8 mouse cellular contexts compared by ENCODE assay signal in the genomic region with DNA sequence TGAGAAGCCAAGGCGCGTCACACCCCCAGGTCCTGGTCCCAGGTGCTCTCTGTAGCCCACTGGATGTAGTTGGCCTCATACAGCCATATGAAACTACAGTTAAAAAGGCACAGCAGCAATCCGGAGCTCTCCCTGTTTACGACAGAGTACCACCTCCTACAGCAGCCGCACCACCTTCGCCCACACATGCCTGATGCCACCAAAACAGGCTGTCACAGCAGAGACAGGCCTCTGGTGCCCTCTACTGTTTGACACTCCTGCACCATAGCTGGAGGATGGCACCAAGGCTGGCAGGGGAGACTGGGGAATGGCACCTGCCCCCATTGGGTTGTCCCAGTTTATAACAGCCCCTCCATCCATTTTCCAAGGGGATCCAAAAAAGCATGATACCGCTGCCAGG.
A peak's percentile ranks its signal among the peaks of the same experiment; 100 is the strongest.
DNase-seq lines count a peak whose midpoint lies in the region; ATAC-seq and TF ChIP-seq lines count a peak whose summit lies in the region.

No protein-coding gene starts in this region.

- H3K27me3 ChIP-seq in heart, embryonic 10.5 days (ENCODE audit: insufficient read depth, poor library complexity, severe bottlenecking) = peaks cover 49% of the 10 kb centered on the region
- no peaks in the 10 kb centered on the region for H3K27me3 ChIP-seq in embryonic facial prominence, embryonic 14.5 days (replicated peaks; ENCODE audit: control insufficient read depth, insufficient read depth, low read length)
- H3K27me3 ChIP-seq in hindbrain, embryonic 14.5 days (ENCODE audit: control insufficient read depth, insufficient read depth, low read length) = no peaks in the 10 kb centered on the region; the same call in 1 of the 2 replicates

- H3K4me3 ChIP-seq in heart, embryonic 10.5 days = no peak overlapping the region
- no peak overlapping the region for H3K4me3 ChIP-seq in embryonic facial prominence, embryonic 14.5 days (ENCODE audit: low read depth, low read length)
- H3K4me3 ChIP-seq in hindbrain, embryonic 14.5 days (replicated peaks; ENCODE audit: low read length) = no peak overlapping the region
- H3K4me3 ChIP-seq in left cerebral cortex, adult 2 months = no peak overlapping the region

- intact Hi-C loops in left cerebral cortex, adult 2 months (cut with DNase I) = loop anchor here (1.0 to 5.0 kb wide), 8 partner anchors 67 to 833 kb away; a partner anchor contains a TSS

- WGBS in heart, embryonic 10.5 days = 71% methylated on average over 7 of the region's 7 CpGs
- WGBS in embryonic facial prominence, embryonic 14.5 days = 75% methylated on average over 7 of the region's 7 CpGs
- 68% methylated on average over 7 of the region's 7 CpGs for WGBS in hindbrain, embryonic 14.5 days

- TF ChIP-seq CTCF in left cerebral cortex, adult 2 months (IDR thresholded peaks at IDR 0.05) = peak; percentile 87

- H3K4me2 ChIP-seq in embryonic facial prominence, embryonic 14.5 days (ENCODE audit: low read depth, low read length) = no peak overlapping the region
- H3K4me2 ChIP-seq in hindbrain, embryonic 14.5 days (replicated peaks) = no peak overlapping the region

- H3K9ac ChIP-seq in embryonic facial prominence, embryonic 14.5 days (ENCODE audit: low read depth, low read length) = no peak overlapping the region
- no peak overlapping the region for H3K9ac ChIP-seq in hindbrain, embryonic 14.5 days

- no peaks in the 10 kb centered on the region for H3K4me1 ChIP-seq in heart, embryonic 10.5 days
- H3K4me1 ChIP-seq in embryonic facial prominence, embryonic 14.5 days (ENCODE audit: control insufficient read depth, insufficient read depth, low read length) = peaks cover 5% of the 10 kb centered on the region; the same call in 1 of the 2 replicates
- no peaks in the 10 kb centered on the region for H3K4me1 ChIP-seq in hindbrain, embryonic 14.5 days (replicated peaks; ENCODE audit: control insufficient read depth, insufficient read depth, low read length)

- no peak overlapping the region for H3K27ac ChIP-seq in heart, embryonic 10.5 days
- H3K27ac ChIP-seq in embryonic facial prominence, embryonic 14.5 days (replicated peaks; ENCODE audit: low read depth, low read length) = no peak overlapping the region
- H3K27ac ChIP-seq in hindbrain, embryonic 14.5 days = no peak overlapping the region
- H3K27ac ChIP-seq in left cerebral cortex, adult 2 months = no peak overlapping the region

- H3K36me3 ChIP-seq in heart, embryonic 10.5 days = no peaks in the 10 kb centered on the region
- H3K36me3 ChIP-seq in embryonic facial prominence, embryonic 14.5 days (ENCODE audit: control insufficient read depth, insufficient read depth, low read length) = no peaks in the 10 kb centered on the region
- no peaks in the 10 kb centered on the region for H3K36me3 ChIP-seq in hindbrain, embryonic 14.5 days (replicated peaks; ENCODE audit: control insufficient read depth, insufficient read depth)

- peak; percentile 27 for DNase-seq in heart, adult 8-10 months (ENCODE audit: low spot score)
- DNase-seq in heart, embryonic 10.5 days (ENCODE audit: low spot score) = no peak
- peak; percentile 82 for DNase-seq in adrenal gland, postnatal 14 days
- DNase-seq in embryonic facial prominence, embryonic 14.5 days (ENCODE audit: low spot score) = peak; percentile 56
- peak; percentile 79 for DNase-seq in hindbrain, embryonic 14.5 days (ENCODE audit: low spot score)
- peak; percentile 81 to 91 for DNase-seq in left cerebral cortex, adult 2 months (ENCODE audit: extremely low spot score in 1 of 2, low spot score in 2 of 2)
- DNase-seq in natural killer cell, adult 2 months (ENCODE audit: low spot score in 2 of 2) = peak; percentile 61 to 81
- DNase-seq in spleen, postnatal 4 days (ENCODE audit: low spot score in 2 of 2) = peak; percentile 57 to 82

- no peaks in the 10 kb centered on the region for H3K9me3 ChIP-seq in heart, embryonic 10.5 days
- no peaks in the 10 kb centered on the region for H3K9me3 ChIP-seq in embryonic facial prominence, embryonic 14.5 days (ENCODE audit: control insufficient read depth, low read length)
- H3K9me3 ChIP-seq in hindbrain, embryonic 14.5 days (ENCODE audit: control insufficient read depth, low read length) = no peaks in the 10 kb centered on the region

- ATAC-seq in embryonic facial prominence, embryonic 14.5 days (ENCODE audit: low read depth) = peak; percentile 68
- peak; percentile 37; the same call in 1 of the 2 replicates for ATAC-seq in hindbrain, embryonic 14.5 days (ENCODE audit: low FRiP score)
